Mouse (Mus musculus): ENCODE results near the gene Cycs.
A peak's percentile ranks its signal among the peaks of the same experiment; 100 is the strongest.
"Not testable (repeated sequence)": the region's sequence is repeated elsewhere in the genome, so short reads cannot be mapped to it uniquely, and the experiment has no call there.

The Cycs gene

DNA sequence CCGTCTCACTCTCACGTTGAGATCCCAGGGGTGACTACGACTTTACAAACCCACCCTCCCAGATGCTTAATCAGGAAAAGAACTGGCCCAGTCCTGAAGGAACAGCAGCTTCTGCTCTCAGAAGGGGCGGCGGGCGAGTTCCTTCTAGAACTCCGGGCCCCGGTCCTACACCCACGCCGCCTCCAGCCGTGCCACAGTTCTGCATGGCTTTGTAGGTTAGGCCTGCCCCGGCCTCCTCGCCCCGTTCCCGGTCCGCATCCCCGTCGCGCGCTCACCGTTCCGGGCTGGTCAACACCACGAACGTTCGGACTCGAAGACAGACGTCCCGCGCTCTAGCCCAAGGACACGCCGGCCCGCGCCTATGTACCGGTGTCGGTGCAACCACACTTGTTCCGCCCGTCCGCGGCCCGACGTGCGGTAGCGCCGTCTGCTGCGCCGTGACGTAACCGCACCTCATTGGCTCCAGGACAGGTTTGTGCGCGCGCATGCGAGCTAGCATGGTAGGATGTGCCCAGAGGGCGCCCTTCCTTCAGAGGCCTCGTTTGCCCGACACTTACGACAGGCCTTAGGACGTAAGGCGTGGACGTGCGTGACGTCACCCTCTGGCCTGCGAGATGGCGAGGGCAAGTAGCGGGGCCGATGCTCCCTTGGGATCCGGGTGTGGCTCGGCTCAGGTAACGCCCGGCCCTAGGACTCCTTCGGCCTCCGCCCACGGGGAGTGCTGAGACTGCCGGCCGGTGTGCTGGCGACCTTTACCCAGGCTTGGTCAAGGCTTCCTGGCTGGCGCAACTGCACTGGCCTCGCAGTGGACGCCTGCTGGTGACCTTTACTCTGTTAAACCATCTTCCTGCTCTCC is at the start of gene Cycs:
Cycs (minus strand) TSS at position 398 of the 856 bp plus-strand sequence.
- peak; percentile 99 for DNase-seq (ENCODE audit: low spot score in 2 of 2)

DNA sequence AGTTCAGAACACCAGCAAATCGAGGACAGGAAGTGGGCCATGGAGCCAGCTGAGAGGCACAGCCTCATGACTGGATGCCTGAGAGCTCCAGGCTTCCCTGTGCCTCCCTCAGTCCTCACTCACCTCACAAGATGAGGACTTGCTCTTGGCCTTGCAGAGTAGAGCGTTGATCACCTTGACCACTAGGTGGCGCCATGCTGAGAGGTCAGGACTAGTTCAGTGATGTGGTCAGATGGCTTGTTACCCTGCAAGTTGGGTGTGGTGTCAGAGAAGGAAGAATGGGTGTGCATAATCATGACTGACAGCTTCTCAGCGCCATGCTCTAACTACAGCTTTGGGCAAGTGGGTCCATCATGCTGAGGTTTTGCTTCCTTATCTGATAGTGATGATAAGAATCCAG is 35.3 kb upstream of the Cycs start:
- DNase-seq (ENCODE audit: low spot score in 2 of 2): no peak

DNA sequence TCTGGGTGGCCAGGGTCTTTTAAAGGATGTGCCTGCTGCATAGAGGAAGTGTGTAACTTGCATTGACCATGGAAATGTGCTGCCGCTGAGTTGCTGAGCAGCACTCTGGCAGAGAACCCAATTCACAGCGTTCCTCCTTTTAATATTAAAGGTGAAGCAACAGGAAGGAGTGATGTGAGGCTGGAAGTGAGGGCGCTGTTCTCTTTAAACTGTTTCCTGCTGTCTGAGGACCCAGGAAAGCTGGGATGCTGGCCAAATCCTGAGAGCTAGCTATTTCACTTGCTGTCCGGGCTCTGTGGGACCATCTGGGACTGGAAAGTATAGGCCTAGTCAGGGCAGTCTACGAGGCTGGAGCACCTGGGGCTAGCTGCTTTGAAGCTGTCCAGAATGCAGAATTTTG is 32.2 kb upstream of the Cycs start:
- DNase-seq (ENCODE audit: low spot score in 2 of 2): no peak

DNA sequence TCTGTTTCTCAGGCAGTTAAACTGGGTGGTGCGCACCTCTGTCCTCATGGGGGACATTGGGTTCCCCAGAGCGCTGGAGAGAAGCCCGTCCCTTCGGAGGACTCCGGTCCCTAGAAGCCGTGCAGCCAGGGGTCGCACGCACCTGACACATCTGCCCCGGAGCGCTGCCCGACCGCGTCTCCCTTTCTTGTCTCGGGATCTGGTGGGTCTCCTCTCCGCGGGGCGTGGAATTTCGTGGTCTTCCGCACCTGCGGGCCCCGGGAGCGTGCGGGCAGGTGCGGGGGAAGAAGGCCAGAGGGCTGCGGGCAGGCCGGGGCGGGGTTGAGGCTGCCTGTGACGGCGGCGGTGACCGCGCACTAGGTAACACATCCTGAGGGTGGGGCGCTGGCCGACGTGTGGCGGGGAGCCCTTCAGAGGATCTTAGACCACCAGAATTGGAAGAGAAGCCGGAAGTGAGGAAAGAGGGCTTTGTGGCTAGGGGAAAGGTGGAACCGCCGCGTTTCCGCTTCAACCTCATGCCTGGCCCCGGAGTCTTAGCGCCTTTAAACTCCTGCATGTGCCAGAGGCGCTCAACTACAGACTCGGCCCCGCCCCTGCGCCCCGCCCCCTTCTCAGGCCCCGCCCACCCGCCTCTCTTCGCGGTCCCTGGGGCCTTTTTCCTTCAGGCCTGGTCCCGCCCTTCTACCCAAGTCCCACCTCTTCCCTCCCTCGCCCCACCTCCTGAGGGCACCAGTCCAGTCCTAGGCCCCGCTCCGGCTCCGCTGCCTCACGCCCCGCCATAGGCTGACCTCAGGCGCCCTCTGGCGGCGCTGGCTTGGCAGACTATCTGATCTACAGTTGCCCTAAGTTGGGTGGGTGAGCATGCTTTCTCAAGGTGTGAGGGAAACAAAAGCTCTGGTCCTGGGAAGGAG is 30.2 kb upstream of the Cycs start, which contains the start of gene 4921507P07Rik:
4921507P07Rik (minus strand) TSS at position 332 of the 911 bp plus-strand sequence.
- peak; percentile 85 for DNase-seq (ENCODE audit: low spot score in 2 of 2)

DNA sequence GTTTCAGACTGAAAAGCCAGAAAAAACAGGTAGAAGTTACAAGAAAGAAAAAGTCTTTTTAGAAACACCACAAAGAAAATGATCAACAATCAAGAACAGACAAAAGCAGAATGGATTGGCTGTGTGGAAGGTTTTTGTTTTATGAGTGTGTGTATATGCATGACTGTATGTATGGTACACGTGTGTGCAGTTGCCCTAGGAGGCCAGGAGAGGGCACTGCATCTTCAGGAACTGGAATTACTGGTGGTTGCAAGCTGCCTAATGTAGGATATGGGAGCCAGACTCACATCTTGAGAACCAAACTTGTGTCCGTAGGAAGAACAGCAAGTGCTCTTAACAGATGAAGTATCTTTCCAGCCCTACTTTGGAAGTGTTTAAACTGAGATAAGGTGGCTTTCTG is 28.0 kb upstream of the Cycs start:
- DNase-seq (ENCODE audit: low spot score in 2 of 2): no peak

DNA sequence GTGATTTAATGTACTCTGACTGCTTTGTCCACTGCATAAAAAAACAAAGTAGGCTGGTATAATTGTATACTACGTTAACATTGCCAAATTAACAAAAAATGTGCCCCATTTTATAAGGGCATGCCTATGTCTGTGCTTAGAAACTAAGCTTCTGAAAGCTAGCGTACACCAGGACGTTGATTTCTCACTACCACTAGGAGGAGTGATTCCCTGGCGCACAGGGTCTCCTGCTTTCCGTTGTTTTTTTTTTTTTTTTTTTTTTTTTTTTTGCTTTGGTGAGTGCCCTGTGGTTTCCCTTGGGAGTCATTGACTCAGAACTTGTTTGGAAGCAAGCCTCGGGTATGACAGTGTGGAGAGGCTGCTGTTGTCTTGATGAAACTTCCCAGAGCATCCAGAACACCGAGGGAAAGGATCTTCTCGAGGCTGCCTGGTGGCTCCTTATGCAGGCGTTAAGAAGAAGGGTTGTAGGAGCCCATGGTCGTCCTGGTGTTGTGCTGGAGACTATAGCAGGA is 27.1 kb upstream of the Cycs start:
- no peak for DNase-seq (ENCODE audit: low spot score in 2 of 2)

DNA sequence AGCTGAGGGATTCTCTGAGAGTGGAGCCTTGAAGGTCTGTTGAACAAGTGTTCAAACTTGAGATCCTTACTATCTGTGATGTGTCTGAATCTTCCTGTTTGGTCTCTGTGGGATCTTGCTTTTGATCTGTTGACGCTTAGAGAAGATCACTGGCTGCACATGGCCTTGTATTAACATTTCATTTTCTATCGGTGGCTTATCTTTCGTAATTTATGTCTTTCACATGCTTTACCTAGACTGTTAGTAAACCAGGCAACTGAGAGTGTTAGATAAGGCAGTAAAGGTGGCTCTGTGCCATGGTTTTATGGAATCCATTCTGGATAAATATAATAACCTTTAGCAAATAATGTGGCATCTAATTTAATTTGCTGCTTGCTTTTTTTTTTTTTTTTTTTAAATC is 23.9 kb upstream of the Cycs start:
- DNase-seq (ENCODE audit: low spot score in 2 of 2): no peak

DNA sequence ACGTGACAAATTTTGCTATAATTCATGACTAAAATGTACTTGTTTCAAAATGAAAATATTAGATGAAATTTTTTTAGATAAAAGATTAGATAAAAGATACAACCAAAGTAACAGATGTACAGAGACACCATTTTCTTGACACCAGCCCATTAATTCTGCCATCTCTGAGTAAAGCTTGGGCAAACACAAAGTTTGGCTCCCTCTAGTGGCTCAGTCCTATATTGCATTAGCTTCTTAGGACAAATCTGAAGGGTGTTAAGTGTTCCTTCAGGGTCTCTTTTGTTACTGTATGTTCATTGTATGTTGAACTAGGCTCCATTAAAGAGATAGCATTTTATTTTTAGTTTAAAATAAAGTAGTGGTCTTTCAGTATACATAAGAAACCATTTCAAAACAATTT is 21.9 kb upstream of the Cycs start:
- peak; percentile 33 to 73 for DNase-seq (ENCODE audit: low spot score in 2 of 2)

DNA sequence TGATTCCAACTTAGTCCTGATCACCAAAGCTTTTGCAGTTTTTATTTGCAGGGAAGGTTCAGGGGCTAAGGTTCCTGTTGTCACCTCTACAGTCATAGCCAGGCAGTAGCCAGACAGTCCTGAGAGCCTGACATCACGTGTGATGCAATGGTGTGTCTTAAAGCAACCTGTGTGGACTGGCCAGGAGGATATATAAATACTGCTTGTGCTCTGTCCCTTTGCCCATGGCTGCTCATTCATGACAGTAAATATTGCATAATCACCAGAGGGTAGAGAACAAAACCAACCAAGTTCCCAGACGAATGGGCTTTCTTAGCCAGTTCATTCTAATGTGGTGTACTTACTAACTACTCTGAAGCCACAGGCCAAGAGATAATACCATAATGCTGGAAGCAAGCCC is 21.1 kb upstream of the Cycs start:
- no peak for DNase-seq (ENCODE audit: low spot score in 2 of 2)

DNA sequence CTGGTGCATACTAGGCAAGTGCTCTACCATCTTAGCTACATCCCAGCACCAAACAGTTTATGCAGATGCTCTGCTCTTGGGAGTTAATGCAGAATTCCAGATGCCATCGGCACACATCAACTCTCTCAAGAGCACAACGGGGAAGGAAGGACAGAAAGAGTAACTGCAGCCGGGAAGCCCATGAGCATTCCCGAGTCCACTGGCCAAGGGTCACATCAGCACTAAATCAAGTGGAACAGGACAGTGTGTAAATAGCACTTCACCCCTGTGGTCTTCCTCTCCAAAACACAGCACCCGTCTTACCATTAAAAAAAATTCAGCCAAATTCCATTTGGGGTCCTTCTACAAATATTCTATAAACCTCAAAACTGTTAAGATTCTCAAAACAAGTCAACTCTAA is 20.0 kb upstream of the Cycs start:
- DNase-seq (ENCODE audit: low spot score in 2 of 2): no peak

DNA sequence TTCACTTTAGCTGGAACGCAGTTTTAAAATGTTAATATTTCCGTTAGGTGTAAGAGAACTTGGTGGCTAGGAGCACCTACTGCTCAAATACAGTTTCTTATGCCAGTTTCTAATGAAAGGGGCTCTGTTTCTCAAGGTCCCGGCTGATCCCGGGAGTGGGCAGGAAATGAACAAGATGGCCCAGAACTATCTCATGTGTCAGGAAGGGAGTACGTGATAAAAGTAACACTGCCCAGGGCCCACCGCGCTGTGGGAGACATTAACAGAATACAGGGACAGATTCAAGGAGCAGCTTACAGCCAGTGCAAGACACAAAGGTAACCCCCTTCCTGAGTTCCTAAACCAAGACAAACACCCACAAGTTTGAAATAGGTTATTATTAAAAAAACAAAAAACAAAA is 19.4 kb upstream of the Cycs start:
- DNase-seq (ENCODE audit: low spot score in 2 of 2): no peak

DNA sequence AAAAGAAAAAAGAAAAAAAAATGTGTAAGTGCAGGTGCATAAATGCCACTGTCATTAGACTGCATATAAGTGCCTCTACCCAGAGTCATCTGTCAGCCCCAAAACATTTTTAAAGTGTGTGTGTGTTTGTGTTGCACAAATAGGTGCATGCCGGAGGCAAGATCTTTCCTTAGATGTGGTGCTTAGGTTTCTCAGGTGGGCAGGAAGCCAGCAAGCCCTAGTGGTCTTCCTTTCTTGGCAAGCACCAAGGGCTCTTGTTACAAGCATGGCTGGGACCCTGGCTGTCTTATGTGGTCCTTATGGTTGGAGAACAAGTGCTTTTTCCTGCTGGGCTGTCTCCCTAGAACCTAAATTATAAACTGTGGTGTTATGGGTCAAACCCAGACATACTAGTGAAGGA is 5.3 kb upstream of the Cycs start:
- no peak for DNase-seq (ENCODE audit: low spot score in 2 of 2)

DNA sequence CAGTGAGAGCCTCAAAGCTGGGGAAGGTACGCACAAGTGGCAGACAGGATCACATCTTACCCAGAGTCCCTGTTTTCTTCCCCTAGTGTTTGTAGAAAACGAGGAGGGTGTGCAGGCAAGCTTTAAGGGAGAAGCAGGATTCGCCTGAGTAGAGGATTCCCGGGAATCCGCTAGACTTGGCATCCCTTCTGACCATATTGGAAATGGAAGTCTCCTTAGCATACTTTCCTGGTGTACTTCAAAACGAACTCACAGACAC is 588 bp upstream of the Cycs start:
- no peak for DNase-seq (ENCODE audit: low spot score in 2 of 2)

DNA sequence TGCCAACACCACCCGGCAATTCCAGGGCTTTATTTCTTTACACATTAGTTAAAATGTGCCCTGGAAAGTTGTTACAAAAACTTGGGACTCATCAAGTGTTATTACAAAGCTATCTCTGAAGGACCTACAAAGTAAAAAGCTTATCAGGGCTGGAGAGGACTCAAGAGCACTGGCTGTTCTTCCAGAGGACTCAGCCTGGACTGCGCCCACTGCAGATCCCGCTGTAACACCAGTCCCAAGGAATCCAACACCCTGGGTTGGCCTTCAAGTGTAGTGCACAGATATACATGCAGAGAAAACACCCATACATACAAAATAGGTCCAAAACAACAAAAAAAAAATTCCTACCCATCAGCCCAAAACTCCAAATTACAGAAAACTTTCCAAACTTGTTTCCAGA is 2.7 kb downstream of the Cycs start:
- DNase-seq (ENCODE audit: low spot score in 2 of 2): no peak

DNA sequence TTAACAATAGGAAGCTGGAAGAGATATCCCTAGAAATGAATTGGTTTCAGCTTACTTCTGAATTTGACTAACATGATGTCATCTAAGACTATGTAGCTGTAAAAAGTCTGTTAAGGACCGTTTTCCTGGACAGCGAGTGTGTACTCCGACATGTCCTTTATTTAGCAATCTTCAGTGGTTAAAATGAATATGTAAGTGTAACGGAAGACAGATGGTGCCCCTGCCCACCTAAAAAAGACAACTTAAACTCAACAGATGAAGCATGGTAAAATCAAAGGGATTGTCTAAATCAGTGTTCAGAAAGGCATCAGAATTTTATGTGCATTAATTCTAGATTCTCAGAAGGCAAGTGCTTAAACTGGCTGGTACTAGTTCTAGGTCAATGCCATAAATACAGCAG is 3.9 kb downstream of the Cycs start:
- peak; percentile 24 to 47 for DNase-seq (ENCODE audit: low spot score in 2 of 2)

DNA sequence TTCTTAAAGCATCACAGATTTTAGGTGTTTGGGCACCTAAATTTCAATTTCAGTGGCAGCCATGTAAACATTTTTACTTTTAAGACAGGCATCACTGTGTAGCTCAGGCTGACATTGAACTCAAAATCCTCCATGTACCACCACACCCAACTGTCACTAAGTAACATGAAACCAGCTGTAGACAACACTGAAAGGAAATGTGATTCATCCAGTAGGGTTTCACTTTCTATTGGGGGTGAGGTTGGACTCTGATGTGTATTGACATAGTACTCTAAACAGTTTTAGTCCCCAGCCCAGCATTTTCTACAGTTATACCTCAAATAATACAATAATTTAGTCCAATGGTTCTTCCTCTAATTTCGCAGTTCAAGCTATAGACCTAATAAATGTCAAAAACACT is 5.6 kb downstream of the Cycs start:
- DNase-seq (ENCODE audit: low spot score in 2 of 2): no peak

DNA sequence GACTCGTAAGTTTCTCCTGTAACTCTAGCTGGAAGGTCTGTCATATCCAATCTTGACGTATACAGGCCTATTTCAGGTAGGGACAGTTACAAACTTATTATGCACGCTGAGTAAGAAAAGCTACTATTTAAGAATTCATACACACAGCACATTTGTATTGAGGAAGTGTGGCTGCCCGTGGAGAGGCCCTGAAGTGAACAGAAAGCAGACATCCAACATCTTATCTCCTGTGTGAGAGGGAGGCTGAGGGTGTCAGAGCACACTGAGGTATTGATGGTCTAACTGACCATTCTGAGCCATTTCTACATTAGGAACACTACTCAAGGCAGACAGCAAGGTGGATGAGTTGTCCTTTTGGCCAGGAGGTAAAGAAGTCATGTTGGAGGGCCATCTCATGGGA is 7.5 kb downstream of the Cycs start:
- no peak for DNase-seq (ENCODE audit: low spot score in 2 of 2)

DNA sequence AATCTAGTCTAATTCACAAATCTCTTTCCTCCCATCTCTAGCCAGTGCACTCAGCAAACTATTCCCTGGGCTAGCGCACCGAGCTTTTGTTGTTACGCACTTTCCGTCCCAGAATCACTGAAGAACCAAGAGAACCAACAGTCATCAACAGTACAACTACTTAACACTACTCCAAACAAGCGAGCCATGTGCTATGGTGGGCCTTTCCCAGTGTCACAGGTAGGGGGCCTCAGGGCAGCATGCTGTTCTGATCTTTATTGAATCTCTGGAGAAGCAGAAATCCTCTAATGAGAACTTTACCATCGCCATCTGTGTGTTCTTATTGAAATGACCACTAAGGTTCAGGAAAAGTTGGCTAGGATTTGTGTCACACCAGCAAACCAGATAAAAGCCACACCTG is 8.8 kb downstream of the Cycs start:
- DNase-seq (ENCODE audit: low spot score in 2 of 2): no peak

DNA sequence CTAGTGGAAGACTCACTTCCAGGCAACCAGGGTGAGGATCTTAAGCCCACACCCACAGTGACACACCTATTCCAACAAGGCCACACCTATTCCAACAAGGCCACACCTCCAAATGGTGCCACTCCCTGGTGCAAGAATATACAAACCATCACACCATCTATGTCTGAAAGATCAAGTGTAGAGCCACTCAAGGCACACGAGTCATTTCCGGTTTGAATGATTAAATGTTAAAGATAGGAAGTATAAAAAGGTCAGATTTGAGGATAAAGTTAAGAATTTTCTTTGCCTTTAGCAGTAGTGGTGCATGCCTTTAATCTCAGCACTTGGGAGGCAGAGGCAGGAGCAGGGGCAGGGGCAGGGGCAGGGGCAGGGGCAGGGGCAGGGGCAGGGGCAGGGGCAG is 12.1 kb downstream of the Cycs start:
- DNase-seq (ENCODE audit: low spot score in 2 of 2): not testable (repeated sequence)

DNA sequence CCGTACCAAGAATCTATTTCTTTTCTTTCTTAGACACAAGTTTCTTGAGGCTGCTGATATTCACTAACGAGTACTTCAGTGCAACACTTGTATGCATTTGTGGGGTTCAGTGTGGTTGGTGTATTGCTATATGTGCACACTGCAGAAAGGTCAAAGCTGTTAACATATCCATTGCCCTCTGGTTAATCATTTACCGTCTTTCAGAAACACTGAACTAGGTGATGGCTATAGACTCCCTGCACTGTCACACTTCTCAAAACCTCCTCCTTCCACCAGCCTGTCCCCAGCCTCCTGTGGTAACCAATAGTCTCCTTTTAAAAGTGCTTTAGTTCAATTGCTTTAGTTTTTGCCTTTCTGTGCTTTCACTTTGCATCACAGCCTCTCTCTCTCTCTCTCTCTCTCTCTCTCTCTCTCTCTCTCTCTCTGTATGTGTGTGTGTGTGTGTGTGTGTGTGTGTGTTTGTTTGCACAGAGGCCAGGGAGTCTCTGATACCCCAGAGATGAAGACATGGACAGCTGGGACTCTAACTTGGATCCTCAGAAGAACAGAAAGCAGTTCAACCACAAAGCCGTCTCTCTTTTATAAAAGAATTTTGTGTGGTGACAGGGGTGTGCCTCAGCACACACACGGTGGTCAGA is 13.3 kb downstream of the Cycs start:
- DNase-seq (ENCODE audit: low spot score in 2 of 2): no peak

DNA sequence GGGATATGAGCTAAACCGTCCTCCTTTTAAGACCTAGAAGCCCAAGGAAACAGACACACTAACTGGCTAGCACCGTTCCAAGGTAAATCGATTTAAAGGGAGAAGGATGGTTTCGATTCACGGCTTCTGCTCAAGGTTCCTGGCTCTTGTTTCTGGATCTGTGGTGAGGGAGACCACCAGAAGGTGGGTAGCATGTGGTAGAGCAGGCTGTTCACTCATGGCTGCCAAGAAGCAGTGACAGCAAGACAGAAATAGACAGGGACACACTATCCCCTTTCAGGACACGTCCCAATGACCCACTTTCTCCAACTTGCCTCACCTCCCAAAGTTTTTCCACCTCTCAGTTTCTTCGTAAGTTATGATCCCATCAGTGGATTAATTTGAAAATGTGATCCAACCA is 16.5 kb downstream of the Cycs start:
- DNase-seq (ENCODE audit: low spot score in 2 of 2): no peak

DNA sequence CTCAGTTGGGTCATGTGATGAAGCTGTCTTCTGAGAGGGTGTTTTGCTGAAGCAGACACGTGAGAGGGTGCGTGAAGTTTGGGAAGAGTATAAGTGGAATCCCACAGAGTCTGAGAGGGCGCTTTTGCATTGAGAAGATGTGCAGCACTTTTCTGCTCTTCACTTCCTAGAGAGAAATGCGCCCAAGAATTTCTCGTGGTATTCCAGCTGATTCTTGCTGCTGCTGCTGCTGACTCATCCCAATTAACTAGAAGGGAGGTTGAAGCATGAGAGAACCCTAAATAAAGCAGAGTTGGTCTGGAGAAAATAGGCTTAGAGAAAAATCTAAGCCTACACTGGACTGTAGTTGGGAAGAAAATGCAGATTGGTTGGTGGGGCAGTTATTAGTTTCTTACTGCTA is 17.3 kb downstream of the Cycs start:
- peak; percentile 41 to 47 for DNase-seq (ENCODE audit: low spot score in 2 of 2)
